Mouse (Mus musculus): ENCODE measurements around the gene Soat1.
"Not testable (repeated sequence)": the region's sequence is repeated elsewhere in the genome, so short reads cannot be mapped to it uniquely, and the experiment has no call there.

The Soat1 gene

DNA sequence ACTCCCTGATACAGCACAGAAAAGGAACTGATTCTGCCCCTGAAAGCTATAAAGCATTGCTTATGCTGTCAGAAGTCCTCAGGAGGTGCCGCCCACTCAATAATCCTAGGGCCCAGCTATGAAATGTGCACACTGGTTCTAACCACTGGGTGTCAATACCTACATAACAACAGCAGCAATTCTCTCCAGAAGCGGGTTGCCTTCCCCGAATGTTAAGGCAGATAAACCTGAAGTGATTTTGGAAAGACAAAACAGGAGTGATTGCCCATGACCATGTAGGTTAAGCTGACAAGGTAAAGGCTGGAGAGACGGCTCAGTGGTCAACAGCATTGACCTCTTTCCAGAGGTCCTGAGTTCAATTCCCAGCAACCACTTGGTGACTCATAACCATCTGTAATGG is 48.4 kb downstream of the Soat1 start:
- no peak for DNase-seq (ENCODE audit: low spot score in 2 of 2)

- DNase-seq (ENCODE audit: low spot score in 2 of 2): no peak
These were observed 50.1 kb downstream of the Soat1 start for GRCm38 (mm10) chr1:156424054-156424453.

DNA sequence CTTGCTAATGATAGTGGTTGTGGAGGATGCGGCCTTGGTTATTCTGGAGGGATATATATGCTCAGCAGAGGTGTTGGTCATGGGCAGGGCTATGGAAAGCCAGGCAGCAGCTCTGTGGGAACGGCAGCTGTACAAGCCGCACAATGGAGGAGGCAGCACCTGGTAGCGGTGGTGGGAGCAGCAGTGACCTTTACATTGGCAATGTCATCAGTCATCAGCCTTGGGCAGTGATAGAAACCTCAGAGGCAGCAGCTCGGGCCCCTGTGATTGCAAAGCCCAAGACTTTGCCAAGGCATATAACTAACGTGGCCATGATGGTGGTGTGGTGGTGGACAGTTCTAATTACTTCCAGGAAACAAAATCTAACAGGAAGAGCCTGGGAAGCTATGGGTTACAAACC is 50.6 kb downstream of the Soat1 start:
- no peak for DNase-seq (ENCODE audit: low spot score in 2 of 2)

DNA sequence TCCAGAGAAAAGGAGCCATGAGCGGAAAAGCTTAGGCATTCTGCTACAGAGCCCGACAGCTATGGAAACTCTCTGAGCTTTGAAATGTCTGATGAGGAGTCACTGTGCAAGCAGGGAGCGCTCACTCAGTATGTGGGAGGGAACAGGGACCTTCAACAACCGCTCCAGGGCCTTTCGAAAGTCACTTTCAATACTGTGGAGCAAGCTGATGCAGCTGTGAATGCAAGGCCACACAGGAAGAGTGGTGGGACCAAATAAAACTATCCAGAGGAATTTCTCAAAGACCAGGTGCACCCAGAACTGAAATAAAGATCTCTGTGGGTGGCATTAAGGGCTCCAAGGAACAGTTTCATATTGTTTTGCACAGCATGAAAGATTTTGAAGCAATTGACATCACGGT is 51.3 kb downstream of the Soat1 start:
- DNase-seq (ENCODE audit: low spot score in 2 of 2): no peak

GRCm38 (mm10) chr1:156420671-156421297 is 53.3 kb downstream of the Soat1 start, which contains the start of gene Axdnd1:
Gene Axdnd1, minus strand, starts transcription at chr1:156421159.
- DNase-seq (ENCODE audit: low spot score in 2 of 2): peak; percentile 89 to 90

- peak; percentile 46 to 59 for DNase-seq (ENCODE audit: low spot score in 2 of 2)
These were observed 56.0 kb downstream of the Soat1 start for GRCm38 (mm10) chr1:156418170-156418569.

DNA sequence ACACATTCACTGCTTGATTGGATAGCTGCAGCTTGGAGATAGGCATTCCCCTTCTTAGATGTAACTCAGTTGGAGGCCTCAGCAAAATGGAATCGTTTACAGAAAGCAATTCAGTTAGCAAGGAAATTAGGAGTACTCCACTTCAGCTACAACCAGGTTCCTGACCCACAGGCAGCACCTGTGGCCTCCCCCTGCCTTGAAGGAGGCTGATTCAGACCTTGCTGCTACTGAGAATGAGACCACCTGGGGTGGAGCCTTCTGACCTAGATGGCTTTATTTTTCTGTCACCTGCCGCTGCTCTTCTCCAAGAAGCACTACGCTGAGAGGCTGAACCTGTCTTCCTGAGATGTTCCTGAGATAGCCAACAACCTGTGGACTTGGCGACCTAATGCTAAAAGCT is 65.6 kb downstream of the Soat1 start:
- DNase-seq (ENCODE audit: low spot score in 2 of 2): no peak

GRCm38 (mm10) chr1:156408004-156408403 is 66.1 kb downstream of the Soat1 start:
- DNase-seq (ENCODE audit: low spot score in 2 of 2): peak; percentile 9 to 13

GRCm38 (mm10) chr1:156403251-156403650 is 70.9 kb downstream of the Soat1 start:
- no peak for DNase-seq (ENCODE audit: low spot score in 2 of 2)

DNA sequence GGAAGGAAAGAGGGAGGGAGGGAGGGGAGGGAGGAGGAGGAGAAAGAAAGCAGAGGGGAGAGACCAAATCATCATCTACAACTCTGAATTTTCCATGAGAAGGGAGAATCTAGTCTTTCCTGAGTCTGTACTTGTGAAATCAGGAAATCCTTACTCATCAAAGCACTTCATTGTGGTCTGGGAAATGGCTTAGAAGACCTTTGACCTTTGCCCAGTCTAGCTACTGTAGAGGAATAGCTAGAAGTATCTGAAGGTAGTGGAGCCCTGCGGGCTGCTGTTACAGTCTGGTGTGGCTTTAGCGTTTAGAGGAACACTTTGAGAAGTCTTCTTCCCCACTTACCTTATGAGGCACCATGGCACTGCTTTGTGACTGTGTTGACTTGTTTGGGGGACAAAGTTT is 71.6 kb downstream of the Soat1 start:
- DNase-seq (ENCODE audit: low spot score in 2 of 2): no peak

DNA sequence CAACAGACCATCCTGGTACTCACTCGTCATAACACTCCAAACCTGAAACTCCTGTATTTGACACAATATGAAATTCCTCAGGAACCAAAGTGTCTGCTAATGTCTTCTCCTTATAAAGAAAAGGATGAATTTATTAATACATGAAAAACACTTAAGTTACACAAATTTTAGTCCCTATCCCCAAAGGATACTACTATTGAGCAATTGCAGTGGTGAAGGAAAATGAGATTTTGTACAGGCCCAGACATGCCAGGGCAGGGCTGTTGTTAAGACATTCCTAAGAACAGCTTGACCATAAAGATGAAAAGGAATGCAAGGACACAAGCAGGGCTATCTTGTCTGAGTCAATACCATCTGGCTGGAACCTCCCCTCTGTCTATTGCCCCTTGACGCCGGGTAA is 74.0 kb downstream of the Soat1 start:
- not testable (repeated sequence) for DNase-seq (ENCODE audit: low spot score in 2 of 2)

- no peak for DNase-seq (ENCODE audit: low spot score in 2 of 2)
These were observed 81.0 kb downstream of the Soat1 start for GRCm38 (mm10) chr1:156393148-156393547.

DNA sequence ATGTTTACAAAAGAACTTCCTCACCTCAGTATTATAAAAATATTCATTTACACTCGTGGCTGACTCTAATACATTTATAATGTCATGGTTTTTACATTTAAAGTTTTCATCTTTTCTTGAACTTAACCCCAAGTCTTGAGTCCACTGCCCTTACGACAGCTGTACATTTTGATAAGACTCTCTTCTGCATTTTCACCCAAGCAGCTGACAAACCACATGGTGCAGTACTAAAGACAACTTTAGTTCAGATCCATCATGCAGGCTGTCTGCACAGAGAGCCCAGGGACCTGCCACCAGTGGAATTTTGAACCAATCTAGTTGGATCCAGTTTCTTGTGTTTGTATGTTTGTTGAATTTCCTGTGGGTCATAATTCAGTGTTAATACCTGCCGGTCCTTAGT is 87.3 kb downstream of the Soat1 start:
- DNase-seq (ENCODE audit: low spot score in 2 of 2): no peak

- DNase-seq (ENCODE audit: low spot score in 2 of 2): no peak
These were observed 87.9 kb downstream of the Soat1 start for GRCm38 (mm10) chr1:156386232-156386631.

GRCm38 (mm10) chr1:156381217-156381616 is 92.9 kb downstream of the Soat1 start:
- no peak for DNase-seq (ENCODE audit: low spot score in 2 of 2)
